In the genomic region with DNA sequence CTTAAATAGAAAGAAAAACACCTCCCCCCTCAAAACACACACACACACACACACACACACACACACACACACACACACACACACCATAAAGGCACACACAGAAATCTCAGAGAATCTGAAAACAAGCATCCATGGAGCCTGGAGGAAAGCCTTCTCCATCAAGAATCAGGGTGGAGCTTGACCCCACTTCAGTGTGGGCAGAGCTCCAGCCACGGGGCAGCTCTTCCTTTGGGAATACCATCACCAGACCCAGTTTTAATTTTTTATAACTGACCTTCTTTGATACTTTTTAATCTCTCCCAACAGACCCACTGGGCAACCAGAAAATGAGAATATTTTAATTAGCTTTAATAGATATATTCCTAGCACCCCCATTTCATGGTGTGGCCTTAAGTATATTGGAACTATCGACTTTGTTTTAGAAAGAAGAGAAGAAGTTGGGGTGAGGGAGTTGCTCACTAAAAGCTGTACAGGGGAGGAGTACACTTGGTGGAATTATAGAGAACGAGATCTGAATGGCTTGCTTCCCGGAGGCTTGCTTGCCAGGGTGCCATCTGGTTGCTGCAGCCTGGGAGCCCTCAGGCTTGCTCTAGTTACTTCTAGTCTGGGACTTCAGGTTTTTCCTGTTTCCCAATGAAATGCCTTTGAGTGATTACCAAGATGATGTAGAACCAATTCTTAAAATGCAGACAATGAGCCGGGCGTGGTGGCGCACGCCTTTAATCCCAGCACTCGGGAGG, we compare ENCODE assay signal across 31 mouse cellular contexts. TPM values are rescaled to one million over a fixed set of nuclear protein-coding genes. Genes with fewer than 3 reads are reported as not detected.
DNase-seq lines count a peak whose midpoint lies in the region; ATAC-seq and TF ChIP-seq lines count a peak whose summit lies in the region.
"Had no signal": no experiment of that assay in that cellular context is flagged by ENCODE, and none has a peak within 500 bp of the region (broad histone marks: within the 10 kb centered on the region; RNA-seq: fewer than 3 reads in every experiment).

No protein-coding gene starts in this region.

- WGBS in midbrain, embryonic 11.5 days: 91% methylated on average over 9 of the region's 9 CpGs
- WGBS in midbrain, postnatal 0 days: 85% methylated on average over 9 of the region's 9 CpGs

- H3K4me3 ChIP-seq in midbrain, embryonic 11.5 days (ENCODE audit: low read depth, low read length): no peak overlapping the region
- H3K4me3 ChIP-seq in midbrain, postnatal 0 days (ENCODE audit: low read depth, low read length): no peak overlapping the region
- no peak overlapping the region for H3K4me3 ChIP-seq in embryonic fibroblast, embryonic 13.5 days (ENCODE audit: insufficient read depth, low read length)
- H3K4me3 ChIP-seq: embryonic facial prominence, embryonic 10.5 days; embryonic facial prominence, embryonic 13.5 days; heart, embryonic 12.5 days; heart, embryonic 15.5 days; hindbrain, embryonic 10.5 days; hindbrain, embryonic 13.5 days; intestine, embryonic 15.5 days had no signal

- TF ChIP-seq POLR2A in embryonic fibroblast, embryonic 13.5 days (IDR thresholded peaks at IDR 0.05; ENCODE audit: low read depth, low read length): no peak

- no peaks in the 10 kb centered on the region for H3K36me3 ChIP-seq in midbrain, embryonic 11.5 days (ENCODE audit: control insufficient read depth, insufficient read depth, low read length)
- H3K36me3 ChIP-seq in midbrain, postnatal 0 days (ENCODE audit: insufficient read depth, low read length): no peaks in the 10 kb centered on the region
- H3K36me3 ChIP-seq: embryonic facial prominence, embryonic 10.5 days; embryonic facial prominence, embryonic 13.5 days; heart, embryonic 12.5 days; heart, embryonic 15.5 days; hindbrain, embryonic 10.5 days; hindbrain, embryonic 13.5 days; intestine, embryonic 15.5 days had no signal

- no peak overlapping the region for H3K9ac ChIP-seq in midbrain, embryonic 11.5 days (ENCODE audit: low read length)
- no peak overlapping the region for H3K9ac ChIP-seq in midbrain, postnatal 0 days (replicated peaks; ENCODE audit: low read length, poor library complexity, severe bottlenecking)
- H3K9ac ChIP-seq: embryonic facial prominence, embryonic 13.5 days; forebrain, postnatal 0 days; heart, embryonic 12.5 days; heart, embryonic 15.5 days; hindbrain, embryonic 13.5 days; intestine, embryonic 15.5 days had no signal

- H3K9me3 ChIP-seq in midbrain, embryonic 11.5 days (ENCODE audit: control insufficient read depth, low read length): no peaks in the 10 kb centered on the region
- no peaks in the 10 kb centered on the region for H3K9me3 ChIP-seq in midbrain, postnatal 0 days (ENCODE audit: low read length)
- H3K9me3 ChIP-seq: embryonic facial prominence, embryonic 10.5 days; embryonic facial prominence, embryonic 13.5 days; heart, embryonic 15.5 days; hindbrain, embryonic 10.5 days; hindbrain, embryonic 13.5 days; intestine, embryonic 15.5 days had no signal

- peak; percentile 57 for DNase-seq in midbrain, embryonic 11.5 days (ENCODE audit: low spot score, missing footprints)
- DNase-seq in midbrain, postnatal 0 days (ENCODE audit: low spot score): no peak
- peak; percentile 56 for DNase-seq in NIH3T3 (ENCODE audit: low read depth)
- DNase-seq in adrenal gland, postnatal 14 days: no peak
- no peak for DNase-seq in spleen, adult 12 weeks (ENCODE audit: low spot score)
- DNase-seq in B cell, adult 2 months: no peak
- DNase-seq: adrenal gland, postnatal 10 days; cerebellum, adult 11-12 months; cerebellum, adult 8-10 months; cerebellum, postnatal 10 days; cerebellum, postnatal 36 days; embryo, embryonic 11 days; gastrocnemius, postnatal 10 days; gastrocnemius, postnatal 36 days; heart, postnatal 10 days; heart, postnatal 36 days; kidney, adult 11 months had no signal

- no peak overlapping the region for H3K27ac ChIP-seq in midbrain, embryonic 11.5 days (ENCODE audit: low read depth, low read length)
- no peak overlapping the region for H3K27ac ChIP-seq in midbrain, postnatal 0 days (ENCODE audit: low read depth, low read length)
- peak overlapping the region; percentile 90 for H3K27ac ChIP-seq in embryonic fibroblast, embryonic 13.5 days (ENCODE audit: insufficient read depth, low read length)
- H3K27ac ChIP-seq: embryonic facial prominence, embryonic 10.5 days; embryonic facial prominence, embryonic 13.5 days; heart, embryonic 15.5 days; hindbrain, embryonic 10.5 days; hindbrain, embryonic 13.5 days; intestine, embryonic 15.5 days had no signal

- TF ChIP-seq CTCF in midbrain, postnatal 0 days (IDR thresholded peaks at IDR 0.05): no peak
- no peak for TF ChIP-seq CTCF in embryonic fibroblast, embryonic 13.5 days (IDR thresholded peaks at IDR 0.05; ENCODE audit: borderline replicate concordance, insufficient read depth, low read length)

- no peak overlapping the region for H3K4me2 ChIP-seq in midbrain, embryonic 11.5 days
- H3K4me2 ChIP-seq in midbrain, postnatal 0 days (ENCODE audit: low read depth, low read length, poor library complexity, severe bottlenecking): no peak overlapping the region
- H3K4me2 ChIP-seq: embryonic facial prominence, embryonic 13.5 days; heart, embryonic 12.5 days; heart, embryonic 15.5 days; hindbrain, embryonic 13.5 days; intestine, embryonic 15.5 days had no signal

- H3K27me3 ChIP-seq in midbrain, embryonic 11.5 days (ENCODE audit: control insufficient read depth, insufficient read depth, low read length): no peaks in the 10 kb centered on the region
- H3K27me3 ChIP-seq in midbrain, postnatal 0 days (ENCODE audit: insufficient read depth, low read length): no peaks in the 10 kb centered on the region
- H3K27me3 ChIP-seq: embryonic facial prominence, embryonic 13.5 days; heart, embryonic 12.5 days; heart, embryonic 15.5 days; hindbrain, embryonic 13.5 days; intestine, embryonic 15.5 days had no signal

- H3K4me1 ChIP-seq in midbrain, embryonic 11.5 days (ENCODE audit: control insufficient read depth, insufficient read depth, low read length): no peaks in the 10 kb centered on the region
- no peaks in the 10 kb centered on the region for H3K4me1 ChIP-seq in midbrain, postnatal 0 days (ENCODE audit: insufficient read depth, low read length)
- H3K4me1 ChIP-seq in embryonic fibroblast, embryonic 13.5 days (ENCODE audit: control insufficient read depth, insufficient read depth, low read length): peaks cover 10% of the 10 kb centered on the region
- H3K4me1 ChIP-seq: embryonic facial prominence, embryonic 10.5 days; embryonic facial prominence, embryonic 13.5 days; heart, embryonic 12.5 days; heart, embryonic 15.5 days; hindbrain, embryonic 10.5 days; hindbrain, embryonic 13.5 days; intestine, embryonic 15.5 days had no signal

- no peak for ATAC-seq in midbrain, embryonic 11.5 days (ENCODE audit: low FRiP score)
- no peak for ATAC-seq in midbrain, postnatal 0 days (ENCODE audit: low FRiP score)
- ATAC-seq: CD4-positive, CD25-positive, alpha-beta regulatory T cell, adult 4 months; hindbrain, embryonic 16.5 days; intestine, embryonic 15.5 days had no signal

RNA-seq across cellular contexts. Expression of a gene that starts 31.7 kb away (rescaled TPM):
- polyA plus RNA-seq in midbrain, embryonic 11.5 days (2014; fragmentation: Nextera tagmentation; extraction: Ambion mirVana): 2.3 and 2.8 TPM in 2 replicates
- total RNA-seq in midbrain, postnatal 0 days (2014; rRNA removed): 1.2 and 1.3 TPM in 2 replicates
- polyA plus RNA-seq in midbrain, postnatal 0 days (2015; fragmentation: Nextera tagmentation; extraction: Ambion mirVana): 5.7 and 6.1 TPM in 2 replicates
- polyA plus RNA-seq in embryonic fibroblast, embryonic 13.5 days (2011; ENCODE audit: insufficient read length, low read depth, missing spikeins): 0.92 and 0.93 TPM in 2 replicates
- total RNA-seq in adrenal gland, postnatal 14 days (2021): 0.34 and 0.52 TPM in 2 replicates
- total RNA-seq: gastrocnemius, adult 18-20 months; gastrocnemius, postnatal 10 days; gastrocnemius, postnatal 36 days; granulocyte monocyte progenitor cell, adult 5-6 weeks; heart, postnatal 10 days; heart, postnatal 36 days; MEL had no signal
- polyA plus RNA-seq: CD4-positive, CD25-positive, alpha-beta regulatory T cell, adult 4 months; heart, embryonic 12.5 days had no signal

Comparison
In these comparisons a context has a peak if more than half of its experiments do, and no peak if none do; other contexts are left out.
1. DNase-seq: peak in midbrain, embryonic 11.5 days (single experiment) and NIH3T3 (single experiment); none in midbrain, postnatal 0 days (single experiment), adrenal gland, postnatal 14 days (single experiment), spleen, adult 12 weeks (single experiment) and B cell, adult 2 months (0 of 2).